Mouse (Mus musculus): Measurements from ENCODE around the gene Klhl36.
"Not testable (repeated sequence)": the region's sequence is repeated elsewhere in the genome, so short reads cannot be mapped to it uniquely, and the experiment has no call there.

Klhl36 gene

DNA sequence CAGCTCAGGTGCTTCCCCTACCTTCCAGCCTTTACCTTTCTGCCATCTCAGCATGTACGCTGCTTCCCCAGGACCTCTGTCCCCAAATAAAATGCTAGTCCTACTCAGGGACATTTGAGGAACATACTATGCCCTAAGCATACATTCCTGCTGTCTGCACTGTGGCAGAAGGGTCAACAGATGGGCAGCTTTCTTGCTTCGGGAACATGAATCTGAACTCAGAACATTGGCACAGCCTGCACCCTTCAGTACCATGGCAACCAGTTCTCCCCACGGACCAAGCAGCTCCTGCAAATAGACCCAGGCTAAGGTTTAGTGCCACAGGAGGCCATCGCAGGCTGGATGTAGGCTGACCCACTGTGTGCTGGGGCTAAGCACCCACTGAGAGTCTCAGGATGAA, 25.2 kb upstream of the Klhl36 start:
- DNase-seq: no peak

DNA sequence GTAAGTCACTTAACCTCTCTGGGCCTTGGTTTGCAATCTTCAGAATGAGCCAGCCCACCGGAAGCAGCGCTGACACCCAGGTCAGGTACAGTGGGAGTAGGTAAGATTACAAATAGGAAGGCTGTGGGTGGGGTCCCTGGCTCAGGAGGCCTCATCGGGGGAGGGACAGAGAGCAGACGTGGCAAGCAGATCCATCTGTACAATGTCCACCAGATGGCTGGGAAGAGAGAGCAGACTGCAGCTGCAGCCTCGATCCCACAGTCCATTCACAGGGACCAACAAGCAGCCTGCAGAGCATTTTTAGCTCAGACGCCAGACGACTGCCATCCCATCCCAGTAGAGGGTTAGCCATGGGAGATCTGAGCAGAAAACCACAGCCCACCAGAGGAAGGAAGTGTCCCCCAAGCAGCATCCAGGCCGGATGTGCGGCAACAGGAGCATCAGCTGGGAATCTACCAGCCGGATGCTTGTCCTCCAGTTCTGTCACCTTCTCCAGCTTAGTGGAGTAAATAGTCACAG, 24.5 kb upstream of the Klhl36 start:
- peak; percentile 72 for DNase-seq

DNA sequence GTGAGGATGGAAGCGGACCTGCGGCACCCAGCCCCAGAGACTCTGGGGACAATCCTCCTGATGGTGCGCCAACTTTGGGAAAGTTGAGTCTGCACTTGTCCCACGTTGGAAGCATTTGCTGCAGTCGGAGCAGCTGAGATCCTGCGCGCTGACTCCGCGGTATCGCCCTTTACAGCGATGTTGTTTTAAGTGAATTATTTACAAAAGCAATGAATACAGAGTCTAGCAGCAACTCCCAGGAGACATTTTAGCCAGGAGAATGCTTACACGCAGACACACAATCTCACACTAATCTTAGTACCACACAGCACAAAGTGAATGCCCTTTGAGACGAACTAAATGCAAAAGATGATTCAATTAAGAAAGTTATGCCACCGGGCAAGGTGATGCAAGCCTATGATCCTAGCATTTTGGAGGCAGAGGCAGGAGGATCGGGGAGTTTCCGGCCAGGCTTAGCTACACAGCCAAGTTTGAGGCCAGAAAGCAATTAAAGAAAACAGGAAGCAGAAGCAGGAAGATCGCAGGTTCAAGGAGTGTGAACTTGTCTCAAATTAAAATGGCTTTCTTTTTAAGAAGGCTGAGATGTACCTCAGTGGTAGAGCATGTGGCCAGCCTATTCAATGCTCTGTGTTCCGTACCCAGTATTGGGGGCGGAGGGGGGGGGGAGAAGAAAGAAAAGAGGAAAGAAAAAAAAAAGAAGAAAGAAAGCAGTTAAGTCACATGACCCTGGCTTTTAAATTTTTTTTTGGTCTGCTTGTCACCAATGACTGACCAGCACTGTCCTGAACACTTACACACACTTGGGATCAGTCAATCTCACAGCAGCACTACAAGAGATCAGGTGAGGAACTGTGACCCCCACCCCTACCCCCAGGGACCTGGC, 23.7 kb upstream of the Klhl36 start:
- no peak for DNase-seq

DNA sequence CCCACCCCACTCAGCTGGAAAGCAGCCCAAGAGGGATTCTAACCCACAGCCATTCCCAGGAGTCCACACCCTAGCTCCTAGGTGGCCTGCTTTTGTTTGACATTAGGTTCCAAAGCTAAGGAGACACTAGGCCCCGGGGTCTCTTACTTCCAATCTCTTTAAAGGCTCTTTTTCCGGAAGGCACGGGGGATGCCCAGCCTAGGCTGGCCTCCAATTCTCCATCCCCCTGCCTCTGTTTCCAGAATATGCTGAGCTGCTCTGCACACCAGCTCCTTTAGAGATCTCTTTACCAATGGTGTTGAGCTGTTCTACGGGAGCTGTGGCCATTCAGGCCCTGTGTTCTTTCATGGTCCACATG, 23.1 kb upstream of the Klhl36 start:
- DNase-seq: no peak

DNA sequence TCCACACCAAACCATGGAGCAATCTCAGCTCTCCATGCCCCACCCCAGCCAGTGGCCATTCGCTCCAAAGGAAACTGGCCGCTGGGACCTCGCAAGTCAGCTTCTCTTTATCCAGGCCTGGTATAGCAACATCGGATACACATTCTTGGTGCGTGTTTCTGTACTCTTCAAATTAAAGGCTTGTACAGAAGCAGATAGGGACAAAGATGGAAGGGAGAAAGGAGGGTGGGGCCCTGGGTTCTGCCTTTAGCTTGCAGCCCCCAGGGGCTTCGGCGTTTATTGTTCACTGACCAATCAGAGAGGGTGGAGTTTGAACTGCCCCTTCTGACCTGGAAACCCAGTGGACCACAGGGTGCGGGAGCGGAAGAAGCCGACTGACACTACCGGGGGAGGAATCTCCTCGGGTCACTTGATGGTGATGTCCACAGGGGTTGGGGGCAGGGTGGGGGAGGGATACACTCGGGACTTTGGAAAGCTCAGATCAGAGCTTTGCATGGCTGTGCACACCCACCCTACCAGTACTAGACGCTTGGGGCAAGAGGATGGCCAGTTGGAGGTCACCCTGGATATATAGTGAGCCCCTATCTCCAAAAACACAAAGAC, 22.5 kb upstream of the Klhl36 start:
- peak; percentile 69 for DNase-seq

DNA sequence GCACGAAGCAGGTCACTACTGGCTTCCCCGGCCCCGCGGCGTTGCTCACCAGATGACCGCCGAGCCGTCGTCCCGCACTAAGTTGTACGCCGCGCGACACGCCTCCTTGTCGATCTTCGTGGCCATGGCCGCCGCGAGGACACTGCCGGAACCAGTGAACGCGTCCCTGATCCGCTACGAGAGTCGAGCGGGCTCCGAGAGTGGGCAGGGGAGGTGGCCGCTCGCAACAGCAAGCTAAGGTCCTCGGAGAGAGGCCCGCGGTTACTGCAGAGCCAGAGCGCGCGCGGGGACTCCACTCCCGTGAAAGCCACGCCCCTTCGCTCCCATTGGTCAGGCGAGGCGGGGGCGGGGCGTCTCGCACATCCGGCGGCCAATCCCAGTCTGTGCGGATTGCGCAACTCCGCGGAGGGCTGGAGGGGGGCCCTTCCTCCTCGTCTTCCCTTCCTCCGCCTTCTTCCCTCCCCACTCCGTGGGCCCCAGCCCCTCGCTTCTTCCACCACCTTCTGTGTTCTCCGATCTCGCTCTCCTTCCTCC, 21.7 kb upstream of the Klhl36 start, which contains the start of gene Cotl1:
Gene Cotl1 (minus strand): TSS at position 270 of the 534 bp plus-strand sequence.
- peak; percentile 100 for DNase-seq

DNA sequence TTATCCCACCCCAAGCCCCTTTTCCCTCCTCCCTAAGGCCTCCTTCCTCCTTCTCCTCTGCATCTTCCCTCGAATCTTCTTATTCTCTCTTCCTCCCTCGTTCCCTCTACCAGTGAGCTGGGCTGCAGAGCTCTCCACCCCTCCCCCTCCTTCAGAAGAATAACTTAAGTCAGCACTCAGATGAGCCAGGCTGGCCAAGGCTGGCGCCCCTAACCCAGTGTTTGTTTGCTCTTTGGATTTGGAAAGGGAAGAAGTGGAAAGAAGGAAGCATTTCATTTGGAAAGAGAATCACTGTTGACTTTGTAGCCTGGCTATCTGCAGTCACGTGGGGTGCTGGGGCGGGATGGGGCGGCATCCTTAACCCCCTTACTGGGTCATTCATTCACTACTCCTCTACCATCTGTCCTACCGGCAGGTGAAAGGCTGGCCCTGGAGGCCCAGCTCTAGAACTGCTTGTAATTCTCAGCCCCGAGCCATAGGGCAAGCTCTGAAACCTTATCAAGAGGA, 21.1 kb upstream of the Klhl36 start:
- peak; percentile 75 for DNase-seq

DNA sequence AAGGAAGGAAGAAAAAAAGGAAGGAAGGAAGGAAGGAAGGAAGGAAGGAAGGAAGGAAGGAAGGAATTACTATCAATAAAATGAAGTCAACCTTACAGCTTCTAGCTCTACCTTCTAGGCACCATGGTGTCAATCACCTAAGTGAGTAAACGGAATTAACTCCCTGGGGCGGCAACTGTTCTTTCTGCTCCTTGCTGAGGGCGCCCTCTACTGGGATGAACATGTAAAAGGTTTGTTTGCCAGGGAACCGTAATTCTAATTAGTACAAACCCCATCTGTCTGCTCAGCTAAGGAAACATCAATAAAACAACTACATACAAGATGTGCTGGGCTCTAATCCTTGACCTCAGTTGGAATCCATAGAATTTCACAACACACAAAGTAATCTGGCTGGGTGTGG, 18.6 kb upstream of the Klhl36 start:
- peak; percentile 90 for DNase-seq

DNA sequence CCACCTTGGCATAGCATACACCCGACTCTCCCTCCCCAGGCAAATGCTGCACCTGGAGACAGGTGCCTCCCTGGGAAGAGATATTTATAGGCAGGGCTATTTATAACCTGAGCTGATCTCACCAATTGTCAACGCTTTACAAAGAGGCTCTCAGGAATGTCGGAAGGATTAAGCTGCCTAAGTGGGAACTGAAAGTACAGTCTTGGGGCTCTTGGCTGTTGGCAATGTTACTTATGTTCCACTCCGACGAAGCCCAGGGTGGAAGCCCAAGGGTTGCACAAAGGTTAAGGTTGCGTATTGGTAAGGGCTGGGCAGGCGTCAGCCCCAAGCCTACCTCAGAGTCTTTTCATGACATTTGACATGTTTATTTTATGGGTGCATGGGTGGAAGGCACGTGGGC, 17.5 kb upstream of the Klhl36 start:
- no peak for DNase-seq

DNA sequence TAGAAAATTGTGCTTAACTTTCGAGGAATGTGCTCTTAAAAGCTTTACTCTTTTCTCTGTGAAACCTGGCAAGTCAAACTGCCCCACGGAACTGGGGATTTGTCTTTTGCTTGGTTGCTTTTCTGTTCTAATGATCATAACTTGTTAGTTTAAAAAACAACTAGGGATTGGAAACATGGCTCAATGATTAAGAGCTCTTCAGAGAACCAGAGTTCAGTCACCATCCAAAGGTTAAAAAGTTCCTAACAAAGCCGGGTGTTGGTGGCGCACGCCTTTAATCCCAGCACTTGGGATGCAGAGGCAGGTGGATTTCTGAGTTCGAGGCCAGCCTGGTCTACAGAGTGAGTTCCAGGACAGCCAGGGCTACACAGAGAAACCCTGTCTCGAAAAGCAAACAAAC, 16.3 kb upstream of the Klhl36 start:
- DNase-seq: not testable (repeated sequence)

DNA sequence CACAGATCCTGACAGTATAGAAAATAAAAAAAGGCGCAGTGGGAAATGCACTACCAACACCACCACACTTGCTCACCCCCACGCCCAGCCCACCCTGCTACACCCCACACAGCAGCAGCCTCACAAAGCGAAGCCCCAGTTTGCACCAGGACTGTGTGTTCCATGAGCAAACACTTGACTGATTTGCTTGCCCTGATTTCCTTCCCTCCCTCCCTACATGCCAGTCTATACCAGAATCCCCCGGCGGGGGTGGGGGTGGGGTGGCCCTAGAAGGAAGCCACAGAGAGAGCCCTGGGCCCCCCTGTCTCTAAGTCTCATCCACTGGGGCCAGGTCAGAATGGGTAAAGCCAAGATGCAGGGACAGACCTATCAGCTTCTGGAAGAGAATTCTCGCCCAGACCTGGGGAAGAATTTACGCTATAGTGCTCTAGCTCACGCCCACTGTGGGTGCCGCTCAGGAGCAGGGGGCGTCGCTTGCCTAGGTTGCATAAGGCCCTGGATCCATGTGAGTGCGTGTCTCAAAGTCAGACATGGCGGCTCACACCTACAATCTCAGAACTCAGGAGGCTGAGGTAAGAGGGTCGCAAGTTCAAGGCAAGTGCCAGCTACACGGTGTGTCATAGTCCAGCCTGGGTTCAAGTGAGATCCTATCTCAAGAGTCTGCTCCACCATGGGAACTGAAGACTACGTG, 14.7 kb upstream of the Klhl36 start:
- no peak for DNase-seq

DNA sequence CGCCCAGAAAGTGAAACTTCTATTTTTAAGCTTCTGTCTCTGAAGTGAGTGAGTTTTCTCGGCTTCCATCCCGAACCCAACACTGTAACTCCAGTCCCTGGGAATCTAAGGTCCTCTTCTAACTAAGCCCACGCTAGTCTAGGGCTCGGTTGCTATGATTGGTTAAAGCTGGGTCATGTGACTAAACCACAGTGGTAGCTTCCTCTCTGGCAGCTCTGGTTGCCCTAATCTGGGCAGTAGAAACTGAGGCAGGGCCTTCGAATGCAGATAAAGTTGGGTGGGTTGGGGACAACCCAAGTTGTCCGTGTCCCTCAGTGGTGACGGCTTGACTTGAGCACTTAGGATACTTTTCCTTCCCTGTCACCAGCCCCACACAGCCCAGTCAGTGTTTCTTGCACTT, 8.5 kb upstream of the Klhl36 start:
- DNase-seq: no peak

DNA sequence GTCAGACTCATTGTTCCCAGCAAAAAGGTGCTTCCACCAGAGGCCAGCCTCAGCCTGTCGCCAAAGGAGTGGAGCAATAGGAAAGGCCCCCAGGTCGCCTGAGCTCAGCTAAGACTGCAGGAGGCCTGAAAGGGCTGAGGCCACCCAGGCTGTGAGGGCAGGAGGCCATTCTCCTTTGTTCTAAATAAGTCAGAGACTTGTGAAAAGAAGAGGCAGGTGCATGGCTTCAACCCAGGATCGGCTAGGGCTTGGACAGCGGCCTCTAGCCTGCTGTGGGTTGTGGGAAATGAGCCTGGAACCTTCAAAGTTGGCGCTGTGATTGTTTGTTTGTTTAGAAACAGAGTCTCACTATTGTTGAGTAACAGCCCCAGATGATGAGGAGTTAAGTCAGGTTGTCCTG, 8.0 kb upstream of the Klhl36 start:
- no peak for DNase-seq

DNA sequence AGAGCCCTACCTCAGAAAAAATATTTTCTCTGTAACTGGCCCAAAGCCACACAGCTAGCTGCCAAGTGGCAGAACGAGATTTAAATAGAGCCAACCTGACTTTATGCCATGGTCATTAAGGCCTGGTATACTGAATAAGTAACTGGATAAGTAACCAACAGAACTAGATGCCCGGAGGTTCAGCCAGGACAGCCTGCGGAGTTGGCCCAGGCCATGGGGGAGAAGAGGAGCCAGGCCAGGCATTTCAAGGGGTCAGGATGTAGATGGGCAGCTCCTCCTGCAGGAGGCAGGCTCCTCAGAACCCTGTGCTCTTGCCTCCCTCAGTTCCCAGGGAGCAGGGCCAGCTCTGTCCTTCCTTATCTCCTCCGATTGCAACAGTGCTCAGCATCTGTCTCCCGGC, 6.4 kb upstream of the Klhl36 start:
- DNase-seq: peak; percentile 36

DNA sequence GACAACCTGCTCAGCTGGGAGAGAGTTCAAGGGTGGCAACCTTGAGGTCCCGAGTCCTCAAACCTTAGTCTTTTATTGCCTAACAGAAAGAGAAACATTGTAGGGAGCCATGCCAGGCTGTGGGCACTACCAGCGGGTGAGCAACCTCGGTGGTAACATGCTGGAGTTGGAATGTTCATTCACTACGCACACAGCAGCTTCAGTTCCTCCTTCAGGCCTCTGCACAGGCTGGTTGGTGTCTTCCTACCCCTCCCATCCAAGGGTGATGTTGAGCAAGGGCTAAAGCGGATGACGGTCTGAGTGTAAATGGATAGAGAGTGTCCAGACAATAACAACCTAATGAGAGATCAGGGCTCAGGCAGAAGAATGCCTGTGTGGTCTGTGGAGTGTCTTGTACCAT, 4.3 kb upstream of the Klhl36 start:
- DNase-seq: no peak

DNA sequence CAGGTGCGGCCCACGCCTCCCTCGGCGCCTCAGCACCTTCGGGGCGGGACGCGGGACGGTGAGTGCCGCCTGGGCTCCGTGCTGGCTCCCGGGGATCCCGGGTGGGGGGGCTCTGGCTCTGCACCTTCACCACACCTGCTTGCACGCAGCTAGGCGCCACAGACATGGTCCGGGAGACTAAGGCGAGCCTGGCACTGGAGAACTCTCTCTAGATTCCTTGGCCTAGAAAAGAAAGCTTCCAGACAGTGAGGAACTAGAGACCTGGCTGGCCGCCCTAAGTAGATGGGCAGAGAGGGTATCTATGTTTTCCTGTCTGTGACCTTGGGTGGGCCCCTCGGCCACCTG, 296 bp downstream of the Klhl36 start:
- DNase-seq: no peak

DNA sequence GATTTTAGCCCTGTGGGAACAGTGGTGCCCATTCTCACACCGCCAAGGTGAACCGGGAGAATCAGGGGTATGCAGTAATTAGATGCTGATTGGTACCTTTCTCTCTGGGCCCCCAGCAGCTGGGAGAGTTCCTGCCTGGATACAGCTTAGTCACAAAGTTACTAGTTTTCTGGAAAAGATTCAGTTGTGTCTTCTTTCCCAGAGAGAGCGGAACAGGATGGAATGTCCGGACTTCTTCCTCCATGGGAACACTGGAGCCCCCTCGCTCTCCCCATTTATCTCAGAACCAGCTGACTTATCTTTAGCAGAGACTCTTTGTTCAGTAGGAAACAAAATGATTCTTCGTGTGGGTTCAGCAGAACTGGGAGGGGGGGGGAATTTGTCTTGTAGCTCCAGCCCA, 683 bp downstream of the Klhl36 start:
- peak; percentile 45 for DNase-seq

DNA sequence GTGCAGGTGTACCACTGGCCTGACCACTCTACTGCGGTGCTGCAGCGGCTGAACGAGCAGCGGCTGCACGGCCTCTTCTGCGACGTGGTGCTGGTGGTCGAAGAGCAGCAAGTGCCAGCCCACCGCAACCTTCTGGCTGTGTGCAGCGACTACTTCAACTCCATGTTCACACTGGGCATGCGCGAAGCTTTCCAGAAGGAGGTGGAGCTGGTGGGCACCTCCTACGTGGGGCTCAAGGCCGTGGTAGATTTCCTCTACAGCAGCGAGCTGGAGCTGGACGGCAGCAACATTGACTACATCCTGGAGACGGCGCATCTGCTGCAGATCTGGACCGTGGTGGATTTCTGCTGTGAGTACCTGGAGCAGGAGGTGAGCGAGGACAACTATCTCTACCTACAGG, 7.5 kb downstream of the Klhl36 start:
- no peak for DNase-seq

DNA sequence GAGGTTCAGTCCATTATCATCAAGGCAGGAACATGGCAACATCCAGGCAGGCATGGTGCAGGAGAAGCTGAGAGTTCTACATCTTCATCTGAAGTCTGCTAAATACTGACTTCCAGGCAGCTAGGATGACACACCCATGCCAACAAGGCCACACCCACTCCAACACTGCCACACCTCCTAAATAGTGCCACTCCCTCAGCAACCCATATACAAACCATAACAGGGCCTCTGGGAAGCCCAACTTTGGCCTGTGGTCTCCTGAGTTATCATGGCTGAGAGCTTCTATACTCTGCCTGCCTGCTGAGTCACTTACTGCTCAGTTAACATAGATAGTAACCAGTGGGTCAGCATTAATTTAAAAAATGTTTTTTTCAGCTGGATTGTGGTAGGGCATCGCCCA, 11.1 kb downstream of the Klhl36 start:
- no peak for DNase-seq

DNA sequence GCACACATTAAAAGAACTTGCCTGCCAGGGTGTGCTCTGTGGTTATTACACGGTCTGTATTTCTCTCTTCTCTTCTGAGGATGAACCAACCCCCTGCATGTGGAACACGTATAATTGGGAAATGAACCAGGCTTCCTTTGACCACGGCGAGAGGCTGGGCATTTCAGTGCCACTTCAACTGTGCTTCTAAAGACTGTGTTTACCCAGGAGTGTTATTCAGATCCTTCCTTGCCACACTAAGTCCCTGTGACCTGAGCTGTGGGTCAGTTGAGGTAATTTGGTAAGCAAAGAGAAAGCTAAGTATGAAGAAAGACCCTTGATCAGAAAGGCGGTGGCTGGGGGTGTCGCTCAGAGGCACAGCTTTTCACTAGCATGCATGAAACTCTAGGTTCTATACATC, 19.2 kb downstream of the Klhl36 start:
- no peak for DNase-seq

DNA sequence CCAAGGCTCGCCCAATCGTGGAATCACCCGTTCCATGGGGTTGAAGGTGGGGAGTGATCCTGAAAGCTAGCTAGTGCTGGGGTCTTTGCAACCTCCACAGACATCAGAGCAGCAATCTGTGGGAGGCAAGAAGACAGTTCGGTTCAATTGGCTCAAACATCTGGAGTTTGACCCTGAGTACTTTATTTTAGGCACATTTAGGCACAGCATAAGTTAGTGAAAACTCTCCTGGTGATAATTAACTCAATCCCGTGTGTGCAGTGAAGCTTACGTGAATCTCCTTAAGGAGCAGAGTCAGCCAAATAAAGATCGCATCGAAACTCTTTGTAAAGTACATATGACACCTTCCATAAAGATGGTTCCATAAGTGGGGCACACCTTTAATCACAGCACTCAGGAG, 19.9 kb downstream of the Klhl36 start:
- DNase-seq: no peak

DNA sequence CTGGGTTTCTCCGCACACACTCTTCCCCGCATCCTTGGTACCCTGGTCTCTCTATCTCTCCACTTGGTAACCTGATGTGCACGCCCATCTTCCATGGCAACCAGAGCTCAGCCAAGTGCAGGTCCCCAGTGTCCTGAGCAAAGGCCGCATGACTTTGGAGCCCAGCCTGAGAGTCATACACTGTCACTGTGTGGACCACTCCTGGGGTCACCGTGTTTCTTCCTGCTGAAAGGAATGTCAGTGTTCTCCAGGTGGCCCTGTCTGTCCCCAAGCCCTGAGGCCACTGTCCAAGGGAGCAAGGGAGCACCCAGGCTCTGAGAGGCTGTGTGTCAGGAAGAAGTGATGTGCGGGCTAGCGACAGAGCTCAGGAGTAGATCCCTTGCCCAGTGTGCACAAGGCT, 21.2 kb downstream of the Klhl36 start:
- DNase-seq: no peak

DNA sequence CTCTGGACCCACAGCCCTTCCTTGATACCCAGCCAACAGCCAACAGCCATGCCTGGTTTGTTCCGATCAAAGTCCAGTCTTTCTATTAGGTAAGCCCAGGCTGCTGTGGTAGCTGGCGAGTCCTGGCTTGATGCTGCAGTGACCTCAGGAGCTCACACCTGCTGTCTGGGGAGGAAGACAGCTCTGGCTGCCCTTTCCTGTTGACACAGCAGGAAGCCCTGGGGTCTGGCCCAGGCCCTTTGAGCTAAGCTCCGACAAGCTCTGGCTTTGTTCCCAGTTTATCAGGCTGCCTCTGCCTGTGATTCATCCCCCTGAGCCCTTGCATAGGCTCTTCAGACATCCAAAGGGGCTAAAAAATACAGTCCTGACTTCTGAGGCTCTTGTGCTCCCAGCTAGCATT, 23.5 kb downstream of the Klhl36 start:
- peak; percentile 85 for DNase-seq

Measured in kidney, postnatal 10 days (tissue).